Mouse (Mus musculus): ENCODE data around the gene Usp29.

GRCm38 (mm10) chr7:6868831-6869230 lies 138.5 kb downstream of the Usp29 start:
- TF ChIP-seq USF1 (IDR thresholded peaks at IDR 0.05; ENCODE audit: low read depth) (no peak), CTCF (IDR thresholded peaks at IDR 0.05; ENCODE audit: control insufficient read depth, insufficient read depth, insufficient read length) (no peak)
